Mouse (Mus musculus) adrenal gland (tissue): ENCODE results near the gene Inpp4a.

Source experiments
- intact Hi-C: fragments of 180-260 bp; cut with DNase I; formaldehyde crosslinking; loops from one replicate; pipeline ENCODE4 v1.15.1; 2025

The Inpp4a gene

GRCm38 (mm10) chr1:37356305-37356704, 56.6 kb downstream of the Inpp4a start:
- intact Hi-C loops = no loop called here

GRCm38 (mm10) chr1:37357173-37357572, 57.5 kb downstream of the Inpp4a start:
- intact Hi-C loops = no loop called here

GRCm38 (mm10) chr1:37358621-37359020, 59.0 kb downstream of the Inpp4a start:
- intact Hi-C loops = no loop called here

- intact Hi-C loops = no loop called here
These were observed 59.9 kb downstream of the Inpp4a start for GRCm38 (mm10) chr1:37359395-37360092.

GRCm38 (mm10) chr1:37360781-37361180, 61.1 kb downstream of the Inpp4a start:
- intact Hi-C loops = no loop called here

- intact Hi-C loops = no loop called here
These were observed 63.1 kb downstream of the Inpp4a start for GRCm38 (mm10) chr1:37362721-37363120.

- intact Hi-C loops = no loop called here
These were observed 68.5 kb downstream of the Inpp4a start for GRCm38 (mm10) chr1:37368125-37368524.

- intact Hi-C loops = no loop called here
These were observed 69.2 kb downstream of the Inpp4a start for GRCm38 (mm10) chr1:37368768-37369385.

GRCm38 (mm10) chr1:37376177-37376576, 76.5 kb downstream of the Inpp4a start:
- intact Hi-C loops = no loop called here

- intact Hi-C loops = no loop called here
These were observed 77.1 kb downstream of the Inpp4a start for GRCm38 (mm10) chr1:37376751-37377150.

GRCm38 (mm10) chr1:37378095-37378494, 78.4 kb downstream of the Inpp4a start:
- intact Hi-C loops = no loop called here

GRCm38 (mm10) chr1:37379536-37379935, 79.9 kb downstream of the Inpp4a start:
- intact Hi-C loops = no loop called here

GRCm38 (mm10) chr1:37380913-37381312, 81.2 kb downstream of the Inpp4a start:
- intact Hi-C loops = no loop called here

- intact Hi-C loops = no loop called here
These were observed 84.6 kb downstream of the Inpp4a start for GRCm38 (mm10) chr1:37384304-37384703.

GRCm38 (mm10) chr1:37386448-37386971, 86.8 kb downstream of the Inpp4a start:
- intact Hi-C loops = no loop called here

GRCm38 (mm10) chr1:37393174-37393573, 93.5 kb downstream of the Inpp4a start:
- intact Hi-C loops = no loop called here

- intact Hi-C loops = no loop called here
These were observed 96.8 kb downstream of the Inpp4a start for GRCm38 (mm10) chr1:37396481-37396880.

- intact Hi-C loops = no loop called here
These were observed 99.3 kb downstream of the Inpp4a start for GRCm38 (mm10) chr1:37398961-37399360.

GRCm38 (mm10) chr1:37399734-37400133, 100.1 kb downstream of the Inpp4a start:
- intact Hi-C loops = no loop called here

- intact Hi-C loops = loop anchor here (1.0 kb wide), 1 partner anchor 129 kb away; no protein-coding TSS in a partner anchor
These were observed 102.0 kb downstream of the Inpp4a start for GRCm38 (mm10) chr1:37401687-37402086.

- intact Hi-C loops = no loop called here
These were observed 105.5 kb downstream of the Inpp4a start for GRCm38 (mm10) chr1:37405137-37405536.

GRCm38 (mm10) chr1:37407228-37407627, 107.6 kb downstream of the Inpp4a start:
- intact Hi-C loops = no loop called here

GRCm38 (mm10) chr1:37408059-37408458, 108.4 kb downstream of the Inpp4a start:
- intact Hi-C loops = no loop called here
